Mouse (Mus musculus) brain, embryonic 14.5 days (tissue): ENCODE measurements at regions not wholly inside any gene's neighbourhood (a gene's known extent, or its start where the extent isn't known, plus 50 kb on each side); places are given as distances from the start of the nearest gene placed in this dataset.

Experiments used
- CTCF ChIP-seq: fragments of 200-500 bp; IDR thresholded peaks from 2 replicates; pipeline ENCODE4 v1.5.1; 2012; ENCODE audit warnings: inconsistent platforms, mild to moderate bottlenecking, moderate library complexity, borderline replicate concordance; ENCODE audit not compliant: insufficient read depth, insufficient read length; ENCODE audit errors: extremely low read depth
- POLR2A ChIP-seq: fragments of 200-500 bp; IDR thresholded peaks from 2 replicates; pipeline ENCODE4 v1.6.1; 2012; ENCODE audit warnings: mild to moderate bottlenecking, inconsistent platforms, borderline replicate concordance; ENCODE audit not compliant: poor library complexity, insufficient read depth, insufficient read length, severe bottlenecking; ENCODE audit errors: extremely low read depth

- TF ChIP-seq CTCF, result no peak
- TF ChIP-seq POLR2A, result no peak
These were observed 103.8 kb upstream of the Igfbp3 start for GRCm38 (mm10) chr11:7317409-7317970.
